Mouse (Mus musculus): ENCODE results near the gene Mrgpra3. TPM values are rescaled to one million over a fixed set of nuclear protein-coding genes. Genes with fewer than 3 reads are reported as not detected.

Mrgpra3 gene
- not detected for polyA plus RNA-seq (2012; fragmentation: generic; extraction: Trizol)

DNA sequence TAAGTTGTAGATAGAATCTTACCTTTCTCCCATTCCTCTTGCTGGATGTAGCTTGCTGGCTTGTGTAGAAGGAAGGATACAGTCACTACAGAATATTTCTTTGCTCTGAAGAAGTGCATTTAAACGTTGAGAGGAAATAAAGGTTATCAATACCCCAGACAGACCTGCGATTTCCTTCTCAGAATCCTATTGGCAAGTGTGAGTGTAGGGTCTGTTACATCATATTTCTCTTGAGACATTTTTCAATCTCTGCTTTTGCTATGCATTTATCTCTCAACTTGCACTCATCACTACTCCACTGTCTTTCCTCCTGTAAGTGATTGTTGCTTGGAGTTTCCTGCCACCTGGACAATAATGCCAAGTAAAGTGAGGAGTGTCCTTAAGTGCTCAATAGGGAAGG lies at the start of gene Mrgpra3:
TSS of gene Mrgpra3 (minus strand) at position 101 of the 400 bp plus-strand sequence.

Other genes starting within 250 kb of the Mrgpra3 start
- gene Mrgpra1, start 247.1 kb downstream of the Mrgpra3 start, polyA plus RNA-seq (2012; fragmentation: generic; extraction: Trizol): not detected
- gene Mrgpra2a, start 149.2 kb downstream of the Mrgpra3 start, polyA plus RNA-seq (2012; fragmentation: generic; extraction: Trizol): not detected
- gene Mrgpra2b, start 72.5 kb downstream of the Mrgpra3 start, polyA plus RNA-seq (2012; fragmentation: generic; extraction: Trizol): not detected

Data from C3H10T1/2 (cell line).